Mouse (Mus musculus) lung, adult 10 weeks (tissue): Measurements from ENCODE around the gene Ankrd13a. TPM values are rescaled to one million over a fixed set of nuclear protein-coding genes. Genes with fewer than 3 reads are reported as not detected.

Experiments used
- polyA plus RNA-seq: library from polyadenylated mRNA; stranded (reverse); fragments of 350-450 nt; fragmentation: Illumina TruSeq; extraction: RNeasy Lipid Tissue Mini Kit (QIAGEN cat#74804); gene quantifications from one replicate; pipeline ENCODE4 v1.2.3, GENCODE M21; 2014; ENCODE audit warnings: low read depth, low replicate concordance; ENCODE audit not compliant: insufficient read depth

The Ankrd13a gene
- polyA plus RNA-seq: 67.3 TPM

DNA sequence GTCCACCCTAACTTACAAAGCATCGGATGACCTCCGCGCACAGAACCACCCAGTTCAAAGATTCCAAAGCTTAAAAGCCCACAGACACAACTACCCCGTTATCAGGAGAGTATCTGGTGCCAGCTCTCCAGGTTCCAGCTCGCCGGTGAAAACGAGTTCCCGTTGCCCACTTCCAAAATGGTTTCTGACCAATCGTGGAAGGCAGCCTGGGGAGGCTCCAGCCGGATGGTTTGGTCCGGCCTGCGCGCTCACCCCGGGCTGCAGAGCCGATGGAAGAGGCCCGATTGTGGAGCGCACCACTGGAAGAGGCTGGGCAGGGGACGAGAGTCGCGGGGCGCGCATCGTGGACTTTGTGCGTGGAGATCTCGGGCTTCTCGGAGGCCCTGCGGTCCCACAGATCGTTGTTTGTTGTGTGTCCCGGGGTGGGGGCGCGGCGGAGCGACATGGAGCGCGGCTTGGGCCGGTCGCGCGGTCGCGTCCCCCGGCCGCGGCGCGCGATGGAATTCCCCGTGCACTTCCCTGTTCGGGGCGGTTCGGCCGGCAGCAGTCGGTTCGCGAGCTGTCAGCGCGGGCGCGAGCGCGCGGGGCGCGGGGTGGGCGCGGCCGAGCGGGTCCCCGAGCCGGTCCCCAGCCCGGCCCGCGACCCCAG, at the start of gene Ankrd13a:
Gene Ankrd13a (plus strand): TSS at position 275 of the 649 bp plus-strand sequence.

DNA sequence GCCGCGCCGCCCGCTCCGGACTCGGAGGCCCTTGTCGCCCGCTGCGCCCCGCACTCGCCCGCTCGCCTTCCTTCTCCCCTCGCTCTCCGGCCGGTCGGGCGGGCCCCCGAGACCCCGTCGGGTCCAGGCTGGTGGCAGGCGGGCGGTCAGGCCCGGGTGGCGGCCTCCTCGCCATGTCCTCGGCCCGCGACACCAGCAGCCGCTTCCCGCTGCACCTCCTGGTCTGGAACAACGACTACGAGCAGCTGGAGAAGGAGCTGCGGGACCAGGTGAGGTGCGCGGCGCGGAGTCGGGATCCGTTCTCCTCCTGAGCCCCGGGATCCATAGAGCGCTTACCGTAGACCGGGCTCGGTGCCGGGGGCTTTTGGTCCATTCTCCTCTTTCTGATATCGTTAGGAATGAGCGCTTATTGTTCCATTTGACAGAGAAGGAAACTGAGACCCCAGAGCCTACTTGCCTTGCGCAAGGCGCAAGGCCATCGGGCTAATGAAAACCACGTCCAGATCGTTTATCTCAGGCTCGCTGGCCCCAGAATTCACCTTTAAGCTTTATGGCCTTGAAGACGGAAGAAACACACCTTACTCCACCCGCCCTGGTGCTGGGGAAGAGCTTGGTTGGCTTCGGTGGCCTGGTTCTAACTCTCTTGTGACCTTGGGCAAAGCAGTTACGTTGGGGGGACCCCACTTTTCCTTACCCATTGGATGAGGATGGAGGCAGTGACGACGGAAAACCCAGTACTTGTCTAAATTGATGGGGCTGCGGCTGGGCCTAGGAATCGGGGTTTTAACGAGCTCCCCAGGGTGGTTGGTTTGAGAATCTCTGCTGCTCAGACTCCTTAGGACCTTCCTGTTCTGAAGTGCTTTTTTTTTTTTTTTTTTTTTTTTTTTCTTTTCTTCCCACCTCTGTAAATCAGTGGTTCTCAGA, 841 bp downstream of the Ankrd13a start, which contains the start of gene Git2:
Gene Git2 (minus strand): TSS at position 462 of the 924 bp plus-strand sequence.

GRCm38 (mm10) chr5:114822796-114823688, 48.6 kb downstream of the Ankrd13a start, which contains the start of gene 1500011B03Rik:
Gene 1500011B03Rik (minus strand): TSS chr5:114823468.

DNA sequence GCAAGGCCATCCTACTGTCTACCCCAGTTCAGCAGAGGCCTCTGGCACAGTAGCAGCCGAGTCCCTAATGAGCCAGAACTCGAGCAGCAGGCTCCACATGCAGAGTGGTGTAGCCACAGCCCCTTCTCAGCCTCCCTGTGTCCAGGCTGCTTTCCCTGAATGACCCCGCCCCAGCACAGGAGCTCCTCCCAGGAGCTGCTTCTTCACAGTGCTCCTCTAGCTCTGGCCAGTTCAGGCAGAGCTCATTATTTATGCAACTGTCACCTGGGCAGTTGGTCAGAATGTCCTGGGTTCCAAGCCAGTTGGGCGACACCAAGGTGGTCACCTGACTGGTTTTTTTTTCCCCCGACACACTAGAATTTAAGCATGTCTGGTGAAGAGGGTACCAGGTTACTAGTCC, 78.9 kb downstream of the Ankrd13a start, which contains the start of gene 4930519G04Rik:
Gene 4930519G04Rik (plus strand): TSS at position 301 of the 400 bp plus-strand sequence.

Other genes with a start within 250 kb of the Ankrd13a start
- gene Fam222a, start 206.7 kb upstream of the Ankrd13a start, polyA plus RNA-seq: 2.6 TPM
- 3.0 TPM for gene Trpv4, start 116.3 kb upstream of the Ankrd13a start, polyA plus RNA-seq
- 81.2 TPM for gene Gltp, start 83.7 kb upstream of the Ankrd13a start, polyA plus RNA-seq
- gene Tchp, start 66.9 kb upstream of the Ankrd13a start, polyA plus RNA-seq: 6.7 TPM
- gene Git2, start 840 bp downstream of the Ankrd13a start, polyA plus RNA-seq: 23.3 TPM
- 17.3 TPM for gene 1500011B03Rik, start 48.8 kb downstream of the Ankrd13a start, polyA plus RNA-seq
- not detected for gene 4930519G04Rik, start 79.0 kb downstream of the Ankrd13a start, polyA plus RNA-seq
- gene Gm9936, start 84.0 kb downstream of the Ankrd13a start, polyA plus RNA-seq: not detected
- gene Oasl2, start 122.3 kb downstream of the Ankrd13a start, polyA plus RNA-seq: 23.5 TPM
- gene Oasl1, start 148.6 kb downstream of the Ankrd13a start, polyA plus RNA-seq: 1.5 TPM
- 18.9 TPM for gene 2210016L21Rik, start 167.5 kb downstream of the Ankrd13a start, polyA plus RNA-seq
- not detected for gene Hnf1a, start 196.4 kb downstream of the Ankrd13a start, polyA plus RNA-seq
- 31.4 TPM for gene Sppl3, start 236.5 kb downstream of the Ankrd13a start, polyA plus RNA-seq